Mouse (Mus musculus) midbrain, embryonic 11.5 days (tissue): ENCODE measurements around the gene Whrn. TPM values are rescaled to one million over a fixed set of nuclear protein-coding genes. Genes with fewer than 3 reads are reported as not detected.

Experiments
- ATAC-seq: fragments of 200-750 bp; cut with Nextera tagmentation; 2 replicates; pipeline ENCODE4 v1.8.0; 2017; ENCODE audit warnings: moderate TSS enrichment, moderate library complexity; ENCODE audit not compliant: low FRiP score
- DNase-seq: peaks from one replicate; pipeline ENCODE4 v3.0.0; 2015; ENCODE audit warnings: low spot score; ENCODE audit errors: missing footprints
- H3K27ac ChIP-seq: fragments of 300-500 bp; sonication (generic); 2 replicates; pipeline ENCODE4 v1.5.1; 2014; ENCODE audit warnings: low read depth, low read length
- H3K27me3 ChIP-seq: fragments of 300-500 bp; sonication (generic); 2 replicates; pipeline ENCODE4 v1.6.1; 2014; ENCODE audit warnings: mild to moderate bottlenecking, low read length, moderate library complexity, mixed read lengths; ENCODE audit not compliant: control insufficient read depth, insufficient read depth
- H3K36me3 ChIP-seq: fragments of 300-500 bp; sonication (generic); 2 replicates; pipeline ENCODE4 v1.6.1; 2014; ENCODE audit warnings: mild to moderate bottlenecking, low read length, moderate library complexity, mixed read lengths; ENCODE audit not compliant: control insufficient read depth, insufficient read depth
- H3K4me1 ChIP-seq: fragments of 300-500 bp; sonication (generic); 2 replicates; pipeline ENCODE4 v1.6.1; 2014; ENCODE audit warnings: low read length; ENCODE audit not compliant: control insufficient read depth, insufficient read depth
- H3K4me2 ChIP-seq: fragments of 300-500 bp; sonication (generic); 2 replicates; pipeline ENCODE4 v1.6.1; 2014; ENCODE audit warnings: mild to moderate bottlenecking, moderate library complexity
- H3K4me3 ChIP-seq: fragments of 300-500 bp; sonication (generic); 2 replicates; pipeline ENCODE4 v1.5.1; 2014; ENCODE audit warnings: low read depth, low read length
- H3K9ac ChIP-seq: fragments of 300-500 bp; sonication (generic); 2 replicates; pipeline ENCODE4 v1.6.1; 2014; ENCODE audit warnings: low read length
- H3K9me3 ChIP-seq: fragments of 300-500 bp; sonication (generic); 2 replicates; pipeline ENCODE4 v1.6.1; 2016; ENCODE audit warnings: low read length; ENCODE audit not compliant: control insufficient read depth
- WGBS: fragments of 180-500 bp; shearing (Covaris S2); extraction: QIAGEN DNeasy Blood & Tissue Kit; methylation state at CpG from one replicate; pipeline ENCODE4 v1.1.7; 2014; 5-methylcytosine and 5-hydroxymethylcytosine counted together
- polyA plus RNA-seq: library from polyadenylated mRNA; unstranded; fragments of >200 nt; fragmentation: Nextera tagmentation; extraction: Ambion mirVana; gene quantifications from 2 replicates; pipeline ENCODE4 v1.2.1, GENCODE M21; 2014

Whrn gene
- polyA plus RNA-seq, 1 experiment from 2014 or later: 9.1 TPM

DNA sequence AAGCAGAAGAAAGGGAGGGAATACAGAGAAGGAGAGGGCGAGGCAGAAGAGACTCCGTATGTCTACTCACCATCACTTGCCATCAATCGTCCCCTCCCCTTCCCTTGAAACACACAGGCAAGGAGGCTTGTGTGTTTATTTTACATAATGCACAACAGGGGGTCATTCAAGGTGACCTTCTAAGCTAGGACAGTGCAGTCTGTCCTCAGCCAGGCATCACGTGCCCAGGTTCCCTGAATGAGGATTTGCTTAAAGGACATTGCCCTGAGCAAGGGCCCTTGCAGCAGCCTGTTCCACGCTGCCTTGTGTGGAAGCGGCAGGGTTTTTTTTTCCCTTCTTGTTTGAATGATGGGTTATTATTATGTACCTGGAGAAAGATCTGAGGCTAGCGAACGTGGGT, 29.7 kb upstream of the Whrn start:
- Histone ChIP-seq H3K4me2 (no peak overlapping the region), H3K27me3 (no peaks in the 10 kb centered on the region), H3K27ac (no peak overlapping the region), H3K4me1 (no peaks in the 10 kb centered on the region), H3K9me3 (no peaks in the 10 kb centered on the region), H3K4me3 (no peak overlapping the region), H3K9ac (no peak overlapping the region), H3K36me3 (no peaks in the 10 kb centered on the region)
- ATAC-seq: 0 out of 2 replicates have a peak, but pooled peaks have one; percentile 33
- DNase-seq: no peak
- 80% methylated on average over 8 of the region's 8 CpGs for WGBS

DNA sequence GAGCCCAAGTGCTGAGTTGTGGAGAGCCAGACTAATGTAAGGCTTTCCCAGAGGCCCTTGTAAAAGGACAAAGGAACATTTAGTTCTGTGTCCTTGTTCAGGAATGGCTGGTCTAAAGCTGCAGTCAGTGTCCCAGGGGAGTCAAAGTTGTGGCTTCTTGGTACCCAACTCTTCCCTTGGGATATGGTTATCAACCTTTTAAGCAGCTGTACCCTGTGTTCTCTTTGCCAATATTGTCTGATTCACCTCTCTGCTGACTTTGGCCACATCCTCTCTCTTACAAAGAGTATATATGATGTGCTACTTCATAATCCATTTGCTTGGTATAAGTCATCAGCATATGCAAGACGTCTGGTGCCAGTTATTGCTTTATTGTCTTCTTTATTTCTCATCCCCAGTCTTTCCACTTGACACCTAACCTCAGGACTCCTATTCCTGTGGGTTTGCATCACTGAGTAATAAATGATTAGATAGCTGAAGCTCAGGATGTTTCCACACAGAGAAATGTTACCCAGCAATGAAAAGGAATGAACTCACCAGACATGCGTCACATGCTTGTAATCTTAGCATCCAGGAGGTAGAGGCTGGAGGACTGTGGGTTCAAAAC, 26.1 kb upstream of the Whrn start:
- Histone ChIP-seq H3K4me3 (no peak overlapping the region), H3K4me1 (no peaks in the 10 kb centered on the region), H3K9ac (no peak overlapping the region), H3K27ac (no peak overlapping the region), H3K9me3 (no peaks in the 10 kb centered on the region), H3K4me2 (no peak overlapping the region), H3K27me3 (no peaks in the 10 kb centered on the region), H3K36me3 (no peaks in the 10 kb centered on the region)
- WGBS: 83% methylated on average over 2 of the region's 2 CpGs
- no peak for ATAC-seq
- DNase-seq: no peak

DNA sequence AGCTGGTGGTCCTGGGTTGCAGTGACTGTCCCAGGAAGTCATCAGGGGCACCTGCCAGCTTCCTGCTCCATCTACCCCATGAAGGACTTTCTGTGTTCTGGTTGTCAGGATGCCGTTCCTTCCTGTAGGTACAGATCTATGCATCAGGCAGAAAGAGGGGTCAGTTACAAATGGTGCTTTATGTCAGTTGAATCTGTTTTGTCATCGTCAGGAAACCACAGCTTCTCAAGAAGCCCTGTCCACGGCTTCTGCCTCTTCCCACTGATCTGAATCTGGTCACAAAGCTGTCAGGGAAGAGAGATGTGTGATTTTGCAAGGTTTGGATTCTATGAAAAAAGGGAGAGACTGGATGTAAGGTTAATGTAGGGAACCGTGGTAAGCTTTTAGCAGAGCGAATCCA, 19.2 kb upstream of the Whrn start:
- H3K36me3 ChIP-seq: no peaks in the 10 kb centered on the region
- H3K4me1 ChIP-seq: no peaks in the 10 kb centered on the region
- WGBS: 84% methylated on average over 5 of the region's 5 CpGs
- H3K4me3 ChIP-seq: no peak overlapping the region
- no peak overlapping the region for H3K4me2 ChIP-seq
- DNase-seq (no peak), ATAC-seq (no peak)
- no peak overlapping the region for H3K27ac ChIP-seq
- no peaks in the 10 kb centered on the region for H3K27me3 ChIP-seq
- no peak overlapping the region for H3K9ac ChIP-seq
- H3K9me3 ChIP-seq: no peaks in the 10 kb centered on the region

DNA sequence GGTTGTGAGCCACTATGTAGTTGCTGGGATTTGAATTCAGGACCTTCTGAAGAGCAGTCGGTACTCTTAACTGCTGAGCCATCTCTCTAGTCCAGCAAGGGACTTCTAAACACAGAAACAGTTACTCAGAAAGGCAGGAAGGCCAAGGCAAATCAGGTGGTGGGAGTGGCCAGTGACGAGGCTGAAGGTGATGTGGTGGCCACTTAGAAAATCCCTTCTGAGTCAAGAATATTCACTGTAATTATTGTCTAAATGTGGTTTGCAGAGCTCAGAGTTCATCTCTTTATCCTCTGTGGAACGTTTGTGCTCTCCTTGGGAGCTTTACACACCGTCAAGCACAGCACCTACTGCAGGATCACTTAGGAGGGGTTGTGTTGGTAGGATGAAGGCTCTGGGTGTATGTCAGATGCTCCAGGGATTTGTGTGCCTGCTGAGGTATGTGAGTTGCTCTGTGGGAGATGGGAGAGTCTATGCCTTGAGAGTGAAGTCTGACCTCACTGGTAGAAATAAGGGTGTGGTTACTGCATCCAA, 18.7 kb upstream of the Whrn start:
- ATAC-seq (no peak), DNase-seq (no peak)
- 63% methylated on average over 4 of the region's 4 CpGs for WGBS
- Histone ChIP-seq H3K9ac (no peak overlapping the region), H3K27me3 (no peaks in the 10 kb centered on the region), H3K4me2 (no peak overlapping the region), H3K4me3 (no peak overlapping the region), H3K27ac (no peak overlapping the region), H3K36me3 (no peaks in the 10 kb centered on the region), H3K9me3 (no peaks in the 10 kb centered on the region), H3K4me1 (no peaks in the 10 kb centered on the region)

DNA sequence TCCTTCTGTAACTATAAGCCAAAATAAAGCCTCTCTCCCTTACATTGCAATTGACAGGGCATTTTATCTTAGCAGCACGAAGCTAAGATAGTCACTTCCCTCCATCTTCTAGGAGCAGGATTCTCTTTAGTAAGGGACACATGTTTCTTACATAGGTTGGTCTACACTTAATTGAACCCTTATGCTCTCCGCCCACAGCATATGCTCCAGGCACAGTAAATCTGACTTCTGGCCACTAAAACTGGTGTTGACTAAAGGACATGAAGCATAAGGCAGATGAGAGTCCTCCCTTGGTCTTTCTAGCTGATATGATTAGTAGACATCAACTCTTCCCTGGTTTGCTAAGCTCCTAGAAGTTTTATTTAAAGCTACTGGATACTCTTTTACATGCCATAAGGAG, 17.1 kb upstream of the Whrn start:
- Histone ChIP-seq H3K9ac (no peak overlapping the region), H3K9me3 (no peaks in the 10 kb centered on the region), H3K36me3 (no peaks in the 10 kb centered on the region), H3K4me2 (no peak overlapping the region), H3K27me3 (no peaks in the 10 kb centered on the region), H3K4me1 (no peaks in the 10 kb centered on the region), H3K27ac (no peak overlapping the region), H3K4me3 (no peak overlapping the region)
- ATAC-seq: no peak
- no peak for DNase-seq
- WGBS: 80% methylated on average over 2 of the region's 2 CpGs

DNA sequence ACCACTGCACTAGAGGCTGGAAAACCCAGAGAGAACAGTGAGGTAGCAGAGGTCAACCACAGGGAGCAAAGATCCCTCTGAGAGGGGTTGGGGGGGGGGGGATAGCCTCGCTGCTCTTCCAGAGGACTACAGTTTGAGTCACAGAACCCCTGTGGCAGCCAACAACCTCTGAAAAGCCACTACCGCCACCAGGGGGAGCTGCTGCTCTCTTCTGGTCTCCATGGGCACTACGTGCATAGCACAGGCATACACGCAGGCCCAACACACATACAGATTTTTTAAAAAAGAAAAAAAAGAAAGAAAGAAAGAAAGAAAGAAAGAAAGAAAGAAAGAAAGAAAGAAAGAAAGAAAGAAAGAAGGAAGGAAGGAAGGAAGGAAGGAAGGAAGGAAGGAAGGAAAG, 12.4 kb upstream of the Whrn start:
- ATAC-seq (no peak), DNase-seq (peak; percentile 96)
- no peaks in the 10 kb centered on the region for H3K4me1 ChIP-seq
- H3K27ac ChIP-seq: no peak overlapping the region
- H3K27me3 ChIP-seq: no peaks in the 10 kb centered on the region
- no peak overlapping the region for H3K4me2 ChIP-seq
- 22% methylated on average over 4 of the region's 4 CpGs for WGBS
- no peak overlapping the region for H3K4me3 ChIP-seq
- no peak overlapping the region for H3K9ac ChIP-seq
- H3K36me3 ChIP-seq: no peaks in the 10 kb centered on the region
- no peaks in the 10 kb centered on the region for H3K9me3 ChIP-seq

DNA sequence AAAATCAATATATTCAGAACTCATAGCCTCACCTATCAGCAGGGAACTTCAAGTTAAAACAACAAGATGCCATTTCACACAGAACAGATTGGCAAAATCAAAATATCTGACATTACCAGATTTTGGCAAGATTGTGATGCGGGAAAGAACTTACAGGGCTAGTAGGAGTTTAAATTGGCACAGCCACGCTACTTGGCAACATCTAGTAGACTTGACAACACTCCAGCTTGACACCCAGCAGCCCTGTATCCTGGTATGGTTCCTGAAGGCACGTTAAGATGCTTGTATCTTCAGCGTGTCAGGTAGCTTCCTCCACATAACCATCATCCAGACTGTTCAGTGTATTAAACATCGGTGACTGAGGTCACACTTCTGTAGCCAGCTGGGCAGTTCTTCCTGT, 11.7 kb upstream of the Whrn start:
- Histone ChIP-seq H3K36me3 (no peaks in the 10 kb centered on the region), H3K9ac (no peak overlapping the region), H3K4me2 (no peak overlapping the region), H3K27ac (no peak overlapping the region), H3K4me1 (no peaks in the 10 kb centered on the region), H3K4me3 (no peak overlapping the region), H3K27me3 (no peaks in the 10 kb centered on the region), H3K9me3 (no peaks in the 10 kb centered on the region)
- DNase-seq: no peak
- 78% methylated on average over 5 of the region's 5 CpGs for WGBS
- no peak for ATAC-seq

DNA sequence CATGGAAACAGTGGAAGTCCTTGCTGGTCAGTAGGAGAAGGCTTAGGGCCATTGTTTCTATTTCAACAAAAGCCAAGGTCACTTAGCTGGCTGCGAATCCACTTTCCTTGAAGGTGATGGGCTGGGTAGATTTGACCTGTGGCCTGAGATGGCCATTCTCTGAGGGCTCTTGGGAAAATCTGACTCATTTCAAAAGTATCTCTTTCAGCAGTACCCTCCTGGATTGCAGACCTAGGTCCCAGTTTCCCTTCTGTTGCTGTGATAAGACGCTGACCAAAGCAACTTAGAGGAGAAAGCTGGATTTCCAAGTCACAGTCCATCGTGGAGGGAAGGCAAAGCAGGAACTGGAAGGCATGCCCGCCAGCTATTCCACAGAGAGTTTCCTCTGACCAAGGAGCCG, 8.2 kb upstream of the Whrn start:
- 78% methylated on average over 5 of the region's 5 CpGs for WGBS
- Histone ChIP-seq H3K27ac (no peak overlapping the region), H3K27me3 (no peaks in the 10 kb centered on the region), H3K4me3 (no peak overlapping the region), H3K4me2 (no peak overlapping the region), H3K36me3 (no peaks in the 10 kb centered on the region), H3K9ac (no peak overlapping the region), H3K4me1 (no peaks in the 10 kb centered on the region), H3K9me3 (no peaks in the 10 kb centered on the region)
- ATAC-seq: no peak
- peak; percentile 75 for DNase-seq

DNA sequence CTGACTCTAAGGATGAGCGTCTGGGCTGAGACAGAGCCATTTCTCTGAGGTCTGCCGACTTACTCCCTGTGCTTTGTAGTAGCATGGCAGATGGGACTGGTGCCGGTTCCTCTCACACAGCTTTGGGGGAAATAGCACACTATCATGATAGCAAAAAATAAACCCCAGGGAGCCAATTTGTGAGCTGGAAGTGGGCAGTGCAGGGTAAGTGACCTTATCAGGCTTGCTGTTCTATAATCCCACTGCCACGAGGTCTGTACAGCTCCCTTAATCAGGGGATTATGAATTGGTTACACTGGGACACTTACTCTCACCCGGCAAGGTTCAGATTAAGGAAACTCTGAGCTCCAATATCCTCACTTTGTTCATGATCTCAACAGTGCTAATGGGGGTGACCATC, 5.3 kb upstream of the Whrn start:
- Histone ChIP-seq H3K4me1 (peaks cover 3% of the 10 kb centered on the region; the same call in 1 of the 2 replicates), H3K36me3 (no peaks in the 10 kb centered on the region), H3K27me3 (no peaks in the 10 kb centered on the region), H3K27ac (no peak overlapping the region), H3K4me2 (no peak overlapping the region), H3K4me3 (no peak overlapping the region), H3K9me3 (no peaks in the 10 kb centered on the region), H3K9ac (no peak overlapping the region)
- 49% methylated on average over 5 of the region's 5 CpGs for WGBS
- ATAC-seq (no peak), DNase-seq (peak; percentile 69)
